Mouse (Mus musculus) A20 (cell line): Measurements from ENCODE around the gene Gmppa.

Experiments
- DNase-seq: peaks from one replicate; pipeline ENCODE4 v3.0.0-alpha.2; 2011; ENCODE audit warnings: low read depth, low spot score

The Gmppa gene

GRCm38 (mm10) chr1:75422823-75423471, 12.8 kb upstream of the Gmppa start:
- no peak for DNase-seq

- DNase-seq, result no peak
Measured at GRCm38 (mm10) chr1:75423780-75424390, 11.8 kb upstream of the Gmppa start.

DNA sequence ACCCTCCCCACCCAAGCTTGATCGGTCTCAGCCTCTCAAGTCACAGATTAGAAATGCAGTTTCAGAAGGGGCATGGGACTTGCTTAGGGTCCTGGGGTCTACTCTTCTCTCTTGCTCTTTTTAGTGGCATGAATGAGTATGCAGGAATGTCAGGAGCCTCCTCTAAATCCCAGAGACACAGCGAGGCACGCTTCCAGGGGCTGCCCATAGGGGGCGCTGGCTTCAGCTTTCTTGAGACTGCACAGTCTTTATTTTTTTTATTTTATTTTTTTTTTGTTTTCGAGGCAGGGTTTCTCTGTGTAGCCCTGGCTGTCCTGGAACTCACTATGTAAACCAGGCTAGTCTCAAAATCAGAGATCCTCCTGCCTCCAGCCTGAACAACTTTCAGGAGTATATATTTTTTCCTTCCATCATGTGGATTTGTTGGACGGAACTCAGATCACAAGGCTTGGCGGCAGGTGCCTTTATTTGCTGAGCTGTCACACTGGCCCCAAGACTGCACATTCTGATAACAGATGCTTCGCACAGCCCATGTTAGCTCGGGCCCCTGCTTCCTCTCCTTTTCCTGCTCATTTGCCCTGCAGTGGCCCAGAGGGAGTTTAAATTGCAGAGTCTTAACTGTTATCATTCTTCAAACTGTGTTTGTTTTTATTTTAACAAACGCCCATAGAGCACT, 9.8 kb upstream of the Gmppa start:
- peak; percentile 40 for DNase-seq

DNA sequence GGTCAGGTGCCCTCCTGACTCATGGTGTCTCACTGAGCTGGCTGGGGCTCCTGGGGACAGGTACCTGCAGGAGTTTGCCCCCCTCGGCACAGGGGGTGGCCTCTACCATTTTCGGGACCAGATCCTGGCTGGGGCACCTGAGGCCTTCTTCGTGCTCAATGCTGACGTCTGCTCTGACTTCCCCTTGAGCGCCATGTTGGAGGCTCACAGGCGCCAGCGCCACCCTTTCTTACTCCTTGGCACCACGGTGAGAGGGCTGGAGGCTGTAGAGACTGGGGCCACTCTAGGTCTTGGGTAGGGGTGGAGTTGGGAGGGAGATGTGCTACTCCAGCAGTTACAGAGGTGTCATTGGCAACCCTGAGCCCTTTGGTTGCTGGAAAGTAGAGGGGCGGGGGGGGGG, 3.1 kb downstream of the Gmppa start:
- DNase-seq, result no peak

DNA sequence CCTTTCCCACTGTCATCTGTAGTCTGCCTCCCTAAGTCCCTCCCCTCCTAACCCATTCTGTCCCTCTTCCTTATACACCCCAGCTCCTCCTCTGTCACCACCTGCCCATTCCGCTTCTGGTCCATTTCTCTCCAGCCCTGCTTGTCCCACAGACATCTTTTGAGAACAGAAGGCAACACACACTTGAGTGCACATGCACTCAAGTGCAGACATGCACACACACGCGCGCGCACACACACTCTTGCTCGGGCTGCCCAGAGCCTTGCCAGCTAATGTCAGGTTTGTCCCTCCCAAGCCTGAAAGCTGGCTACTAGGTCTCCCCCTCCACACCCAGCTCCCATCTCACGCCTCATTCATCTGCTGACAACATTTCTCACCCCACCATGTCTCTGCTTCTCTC, 4.9 kb downstream of the Gmppa start:
- DNase-seq, result no peak

GRCm38 (mm10) chr1:75441471-75441996, 5.8 kb downstream of the Gmppa start:
- no peak for DNase-seq

- no peak for DNase-seq
Measured at GRCm38 (mm10) chr1:75442171-75442570, 6.4 kb downstream of the Gmppa start.

- DNase-seq, result no peak
Measured at GRCm38 (mm10) chr1:75442811-75443210, 7.1 kb downstream of the Gmppa start.

DNA sequence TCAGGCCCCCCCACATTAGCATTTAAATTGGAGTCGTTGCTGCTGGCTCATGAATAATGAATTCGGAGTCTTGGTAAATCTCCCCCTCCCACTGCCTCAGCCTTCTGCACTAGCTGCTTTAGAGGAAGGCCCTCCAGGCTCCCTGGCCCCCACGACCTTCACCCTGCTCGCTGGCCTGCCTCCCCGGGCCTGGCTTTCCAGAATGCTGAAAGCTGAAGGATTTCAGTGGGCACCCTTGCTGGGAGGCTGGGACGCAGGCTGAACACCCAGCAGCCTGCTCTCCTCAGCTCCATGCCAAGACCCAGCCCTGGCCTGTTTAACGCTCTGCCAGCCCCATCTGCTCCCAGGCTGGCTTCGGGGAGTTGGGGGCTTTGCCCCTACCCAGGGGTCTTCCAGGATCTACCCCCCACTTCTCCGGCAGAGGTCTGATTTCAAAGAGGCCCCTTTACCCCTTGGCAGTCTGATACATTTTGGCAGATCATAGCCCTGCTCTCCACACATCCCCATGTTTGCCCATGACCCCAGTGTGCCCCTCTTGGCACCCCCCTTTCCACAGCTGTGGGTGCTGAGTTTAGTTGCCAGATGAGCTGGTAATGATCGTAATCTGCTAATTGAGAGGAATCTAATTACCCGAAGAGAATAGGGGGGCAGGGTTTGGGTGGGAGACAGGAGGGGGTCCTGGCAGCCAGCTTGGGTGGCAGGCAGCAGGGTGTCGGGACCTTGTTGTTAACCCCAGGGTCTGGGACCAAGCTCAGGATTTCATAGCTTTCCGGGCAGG, 7.7 kb downstream of the Gmppa start:
- no peak for DNase-seq

DNA sequence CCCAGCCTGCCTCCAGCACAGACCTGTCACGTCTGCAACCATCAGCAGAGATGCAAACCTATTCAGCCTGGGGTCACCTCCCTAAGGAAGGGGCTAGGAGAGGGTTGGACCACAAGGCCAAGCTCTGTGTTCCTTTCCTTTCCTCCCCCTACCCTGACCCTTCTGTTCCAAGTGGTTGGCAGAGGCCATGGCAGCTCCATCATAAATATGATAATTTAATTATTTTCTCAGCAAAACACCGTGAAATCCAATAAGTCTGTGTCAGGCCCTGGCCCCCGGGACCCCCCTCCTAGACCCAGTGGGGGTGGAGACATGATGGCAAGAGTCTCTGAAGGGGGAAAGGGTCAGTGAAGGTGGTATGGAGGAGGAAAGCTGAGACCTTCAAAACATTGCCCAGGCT, 8.5 kb downstream of the Gmppa start:
- DNase-seq, result no peak

- no peak for DNase-seq
Measured at GRCm38 (mm10) chr1:75445141-75445701, 9.5 kb downstream of the Gmppa start.

GRCm38 (mm10) chr1:75445751-75446611, 10.3 kb downstream of the Gmppa start:
- peak; percentile 74 for DNase-seq

DNA sequence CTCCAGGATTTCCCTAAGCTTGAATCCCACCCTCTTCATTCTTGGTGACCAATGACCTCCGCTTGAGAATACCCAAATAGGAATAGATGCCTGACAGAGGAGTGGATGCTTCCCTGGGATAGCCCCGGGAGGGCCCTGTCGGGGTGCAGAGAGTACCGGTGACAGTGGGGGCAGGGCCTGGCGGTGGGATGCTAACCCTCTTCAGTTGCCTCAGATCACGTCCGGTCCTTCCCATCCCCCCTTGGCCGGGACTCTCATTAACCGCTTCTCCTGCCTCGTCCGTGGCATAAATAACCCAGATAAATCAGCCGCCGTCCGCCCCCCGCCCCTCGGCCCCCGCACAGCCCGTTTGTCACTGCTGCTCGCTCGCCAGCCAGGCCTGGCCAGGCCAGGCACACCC, 10.9 kb downstream of the Gmppa start:
- no peak for DNase-seq

DNA sequence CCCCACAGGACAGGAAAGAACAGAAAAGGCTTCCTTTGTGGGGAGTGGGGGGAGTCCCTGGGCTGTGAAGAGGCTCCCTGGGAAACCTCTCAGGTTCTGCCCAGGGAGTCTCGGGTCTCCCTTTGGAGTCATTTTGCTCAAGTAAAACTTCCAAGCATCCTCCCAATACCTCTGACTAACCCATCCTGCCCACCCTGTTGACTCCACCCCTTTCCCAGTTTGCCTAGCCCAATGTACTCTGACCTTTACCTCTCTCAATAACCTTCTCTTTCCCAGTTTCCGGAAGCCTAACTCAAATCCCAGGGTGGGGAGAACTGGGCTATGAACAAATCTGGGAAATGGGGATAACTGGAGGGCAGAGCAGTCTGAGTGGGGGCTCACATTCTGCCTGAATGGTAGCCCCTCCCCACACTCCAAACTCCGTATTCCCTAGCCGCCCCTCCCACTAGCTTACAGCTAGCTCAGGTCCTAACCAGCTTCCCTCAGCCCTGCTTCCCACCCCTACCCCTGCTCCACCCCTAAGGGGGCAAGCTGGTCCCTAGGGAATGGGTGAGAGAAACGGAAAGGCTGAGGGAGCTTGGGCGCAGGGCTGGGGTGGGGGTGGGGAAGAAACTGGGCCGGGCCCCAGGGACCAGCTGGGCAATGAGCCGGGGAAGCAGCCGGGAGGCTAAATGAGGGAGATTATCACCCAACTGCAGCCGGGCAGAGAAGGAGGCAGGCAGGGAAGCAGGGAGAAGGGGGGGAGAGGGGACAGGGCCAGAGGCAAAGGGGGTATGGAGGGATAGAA, 11.7 kb downstream of the Gmppa start:
- DNase-seq, result no peak

- no peak for DNase-seq
Measured at GRCm38 (mm10) chr1:75448052-75448431, 12.3 kb downstream of the Gmppa start.

DNA sequence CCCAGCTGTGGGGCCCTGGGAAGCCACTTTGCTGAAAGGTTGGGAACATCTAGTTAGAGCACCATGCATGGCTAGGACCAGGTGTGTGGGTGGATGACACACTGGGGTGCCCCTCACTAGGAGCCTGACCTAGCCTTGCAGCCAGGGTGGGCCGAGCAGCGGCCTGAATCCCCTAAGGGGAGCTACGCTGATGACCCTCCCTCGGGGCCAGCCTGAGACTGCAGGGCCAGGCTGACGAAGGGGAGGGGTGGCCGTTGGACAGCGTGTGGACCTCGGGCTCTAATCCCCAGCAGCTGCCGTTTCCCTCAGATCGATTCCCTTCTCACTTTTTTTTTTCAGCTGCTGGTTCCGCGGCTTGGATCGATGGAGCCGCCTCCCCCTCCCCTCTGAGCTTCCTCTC, 13.2 kb downstream of the Gmppa start:
- DNase-seq, result no peak

- no peak for DNase-seq
Measured at GRCm38 (mm10) chr1:75449377-75450135, 13.8 kb downstream of the Gmppa start.

GRCm38 (mm10) chr1:75450314-75451005, 14.7 kb downstream of the Gmppa start, which contains the start of gene Asic4:
Gene Asic4, plus strand, starts transcription at chr1:75450436.
- DNase-seq, result no peak

DNA sequence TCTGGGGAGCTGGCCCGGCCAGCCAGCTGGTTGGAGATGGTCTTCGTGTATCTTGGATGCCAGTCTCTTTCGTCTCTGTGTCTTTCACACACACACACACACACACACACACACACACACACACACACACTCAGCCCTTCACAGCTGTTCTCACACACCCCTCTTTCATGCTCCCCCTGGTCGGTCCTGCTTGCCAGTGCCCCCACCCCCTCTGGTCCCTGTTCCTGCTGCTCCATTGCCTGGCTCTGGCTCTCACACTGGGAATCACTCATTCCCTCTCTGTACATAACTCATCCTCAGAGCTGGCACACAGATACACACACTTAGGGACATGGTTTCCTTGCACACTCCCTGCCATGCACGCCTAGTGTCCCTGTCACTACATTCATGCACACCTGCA, 16.2 kb downstream of the Gmppa start:
- no peak for DNase-seq
